Mouse (Mus musculus) small intestine, adult 2 months (tissue): ENCODE measurements around the gene Tex46. TPM values are rescaled to one million over a fixed set of nuclear protein-coding genes. Genes with fewer than 3 reads are reported as not detected.

ENCODE experiments used
- H3K27ac ChIP-seq: fragments of 200-500 bp; 2 replicates; pipeline ENCODE4 v1.5.1; 2012; ENCODE audit warnings: low read depth, low read length, control low read depth, inconsistent platforms; ENCODE audit not compliant: insufficient read depth
- H3K27me3 ChIP-seq: fragments of 200-500 bp; 2 replicates; pipeline ENCODE4 v1.6.1; 2012; ENCODE audit warnings: mild to moderate bottlenecking, moderate library complexity, low read length, inconsistent platforms; ENCODE audit not compliant: control insufficient read depth, insufficient read depth
- H3K36me3 ChIP-seq: fragments of 200-500 bp; 2 replicates; pipeline ENCODE4 v1.6.1; 2012; ENCODE audit warnings: mild to moderate bottlenecking, low read length, control low read depth, inconsistent platforms; ENCODE audit not compliant: control insufficient read depth, insufficient read depth
- H3K4me1 ChIP-seq: fragments of 200-500 bp; 2 replicates; pipeline ENCODE4 v1.6.1; 2012; ENCODE audit warnings: low read length, inconsistent platforms, mixed read lengths; ENCODE audit not compliant: control insufficient read depth, insufficient read depth, insufficient read length
- H3K4me3 ChIP-seq: fragments of 200-500 bp; 2 replicates; pipeline ENCODE4 v1.5.1; 2012; ENCODE audit warnings: low read depth, mild to moderate bottlenecking, control low read depth, inconsistent platforms, low read length, moderate library complexity
- CTCF ChIP-seq: fragments of 200-500 bp; IDR thresholded peaks from 2 replicates; pipeline ENCODE4 v1.5.1; 2012; ENCODE audit warnings: low read depth, mild to moderate bottlenecking, control low read depth, inconsistent platforms, low read length, moderate library complexity, mixed read lengths; ENCODE audit not compliant: insufficient replicate concordance, insufficient read length; ENCODE audit errors: extremely low read depth
- POLR2A ChIP-seq: fragments of 200-500 bp; IDR thresholded peaks from 2 replicates; pipeline ENCODE4 v1.6.1; 2012; ENCODE audit warnings: low read depth, mild to moderate bottlenecking, control low read depth, inconsistent platforms, low read length, moderate library complexity
- WGBS: fragments of 180-500 bp; shearing (Covaris S2); methylation state at CpG from one replicate; pipeline ENCODE4 v1.1.7; 2018; 5-methylcytosine and 5-hydroxymethylcytosine counted together
- polyA plus RNA-seq: library from polyadenylated mRNA; depleted of rRNA; stranded (reverse); fragments of >200 nt; gene quantifications from 2 replicates; pipeline ENCODE4 v1.2.3, GENCODE M21; 2012

Tex46 gene
- polyA plus RNA-seq, 1 experiment = not detected

DNA sequence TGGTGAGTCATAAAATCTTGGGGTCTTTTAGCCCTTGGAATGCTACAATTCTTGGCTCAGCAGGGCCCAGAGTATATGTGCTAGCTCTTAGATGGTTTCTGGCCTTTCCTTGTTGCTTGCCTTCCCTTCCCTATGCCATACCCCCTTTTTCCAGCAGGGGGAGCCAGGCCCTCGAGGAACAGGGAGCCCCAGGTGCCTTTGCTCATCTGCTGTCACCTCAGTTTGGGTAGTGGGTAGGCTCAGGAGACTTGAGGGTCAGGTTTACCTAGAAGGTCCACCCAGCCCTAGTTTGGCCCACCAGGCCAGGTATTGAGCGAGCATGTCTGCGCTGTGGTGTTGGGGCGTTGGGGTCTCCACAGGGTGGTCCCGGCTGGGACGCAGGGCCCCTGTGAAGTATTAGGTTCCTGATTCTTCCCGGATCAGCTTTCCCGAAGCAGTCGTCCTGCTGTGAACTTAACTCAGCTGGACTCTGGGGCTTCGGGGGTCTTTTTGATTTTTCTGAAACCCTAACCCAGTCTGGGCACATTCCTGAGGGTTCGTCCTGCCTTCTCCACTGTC is 38.8 kb downstream of the Tex46 start:
- TF ChIP-seq POLR2A (no peak), CTCF (peak; percentile 80; the same call in 1 of the 2 replicates)
- Histone ChIP-seq H3K36me3 (no peaks in the 10 kb centered on the region), H3K4me3 (no peak overlapping the region), H3K27ac (no peak overlapping the region), H3K27me3 (no peaks in the 10 kb centered on the region), H3K4me1 (no peaks in the 10 kb centered on the region)
- 14% methylated on average over 11 of the region's 11 CpGs for WGBS

GRCm38 (mm10) chr4:136649480-136650196 is 39.4 kb downstream of the Tex46 start:
- H3K4me1 ChIP-seq = no peaks in the 10 kb centered on the region
- TF ChIP-seq CTCF = no peak
- no peak for TF ChIP-seq POLR2A
- H3K27me3 ChIP-seq = no peaks in the 10 kb centered on the region
- peaks cover under 1% of the 10 kb centered on the region; the same call in 1 of the 2 replicates for H3K36me3 ChIP-seq
- whole genome bisulfite sequencing = 35% methylated on average over 13 of the region's 13 CpGs
- no peak overlapping the region for H3K4me3 ChIP-seq
- H3K27ac ChIP-seq = no peak overlapping the region

DNA sequence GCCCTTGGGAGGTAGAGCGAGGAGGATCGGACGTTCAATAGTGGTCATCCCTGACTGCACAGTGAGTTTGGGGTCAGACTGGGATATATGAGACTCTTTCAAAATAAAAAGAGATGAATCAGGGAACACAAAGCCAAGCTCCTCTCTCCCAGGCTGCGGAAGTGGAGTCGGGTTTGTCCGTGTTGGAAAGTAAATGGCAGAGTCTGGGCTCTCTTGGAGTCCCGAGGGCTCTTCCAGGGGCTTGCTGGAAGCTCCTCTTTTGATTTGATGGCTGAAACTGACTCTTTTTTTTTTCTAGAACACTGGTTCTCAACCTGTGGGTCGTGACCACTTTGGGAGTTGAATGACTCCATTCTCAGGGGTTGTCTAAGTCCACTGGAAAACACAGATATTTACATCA is 40.0 kb downstream of the Tex46 start:
- no peaks in the 10 kb centered on the region for H3K4me1 ChIP-seq
- no peak overlapping the region for H3K27ac ChIP-seq
- 88% methylated on average over 8 of the region's 8 CpGs for WGBS
- TF ChIP-seq CTCF (no peak), POLR2A (no peak)
- H3K27me3 ChIP-seq = no peaks in the 10 kb centered on the region
- peaks cover 5% of the 10 kb centered on the region; the same call in 1 of the 2 replicates for H3K36me3 ChIP-seq
- no peak overlapping the region for H3K4me3 ChIP-seq

GRCm38 (mm10) chr4:136651357-136651811 is 41.1 kb downstream of the Tex46 start:
- Histone ChIP-seq H3K4me3 (no peak overlapping the region), H3K27ac (no peak overlapping the region), H3K4me1 (no peaks in the 10 kb centered on the region), H3K27me3 (no peaks in the 10 kb centered on the region), H3K36me3 (peaks cover 6% of the 10 kb centered on the region; the same call in 1 of the 2 replicates)
- 63% methylated on average over 3 of the region's 3 CpGs for WGBS
- TF ChIP-seq POLR2A (no peak), CTCF (peak; percentile 88; the same call in 1 of the 2 replicates)

DNA sequence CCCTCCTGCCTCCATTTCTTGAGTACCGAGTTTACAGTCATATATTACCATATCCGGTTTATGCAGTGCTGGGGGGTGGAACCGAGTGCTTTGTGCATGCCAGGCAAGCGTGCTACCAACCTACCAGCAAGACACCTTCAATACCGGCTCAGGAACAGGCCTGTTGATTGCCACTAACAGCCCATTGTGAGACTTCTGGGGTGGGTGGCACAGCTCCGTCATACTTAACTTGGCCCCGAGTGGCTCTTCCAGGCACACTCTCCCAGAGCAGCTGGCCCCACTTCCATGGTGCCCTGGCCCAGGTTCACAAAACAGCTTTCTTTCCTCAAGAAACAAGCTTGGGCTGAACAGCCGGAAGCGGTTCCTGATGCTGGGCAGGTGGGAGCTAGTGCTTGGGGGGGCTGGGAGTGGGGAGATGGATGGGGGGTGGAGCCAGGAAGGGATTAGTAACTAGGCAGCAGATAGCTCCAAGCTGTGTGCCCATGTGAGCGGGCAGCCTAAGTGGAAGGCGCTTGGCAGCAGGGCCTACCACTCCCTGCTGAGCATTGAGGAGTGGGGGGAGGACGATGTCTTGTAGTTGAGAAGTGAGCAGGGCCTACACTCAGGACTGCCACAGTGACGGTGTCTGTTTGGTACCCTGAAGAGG is 41.8 kb downstream of the Tex46 start:
- no peak overlapping the region for H3K27ac ChIP-seq
- no peaks in the 10 kb centered on the region for H3K27me3 ChIP-seq
- peaks cover 9% of the 10 kb centered on the region; the same call in 1 of the 2 replicates for H3K36me3 ChIP-seq
- TF ChIP-seq POLR2A (no peak), CTCF (no peak)
- H3K4me1 ChIP-seq = no peaks in the 10 kb centered on the region
- 83% methylated on average over 13 of the region's 13 CpGs for WGBS
- no peak overlapping the region for H3K4me3 ChIP-seq

GRCm38 (mm10) chr4:136652528-136652910 is 42.3 kb downstream of the Tex46 start:
- H3K27me3 ChIP-seq = no peaks in the 10 kb centered on the region
- no peak overlapping the region for H3K27ac ChIP-seq
- no peak for TF ChIP-seq POLR2A
- no peak for TF ChIP-seq CTCF
- no peaks in the 10 kb centered on the region for H3K4me1 ChIP-seq
- peaks cover 13% of the 10 kb centered on the region; the same call in 1 of the 2 replicates for H3K36me3 ChIP-seq
- no peak overlapping the region for H3K4me3 ChIP-seq
- WGBS = 78% methylated on average over 11 of the region's 11 CpGs

DNA sequence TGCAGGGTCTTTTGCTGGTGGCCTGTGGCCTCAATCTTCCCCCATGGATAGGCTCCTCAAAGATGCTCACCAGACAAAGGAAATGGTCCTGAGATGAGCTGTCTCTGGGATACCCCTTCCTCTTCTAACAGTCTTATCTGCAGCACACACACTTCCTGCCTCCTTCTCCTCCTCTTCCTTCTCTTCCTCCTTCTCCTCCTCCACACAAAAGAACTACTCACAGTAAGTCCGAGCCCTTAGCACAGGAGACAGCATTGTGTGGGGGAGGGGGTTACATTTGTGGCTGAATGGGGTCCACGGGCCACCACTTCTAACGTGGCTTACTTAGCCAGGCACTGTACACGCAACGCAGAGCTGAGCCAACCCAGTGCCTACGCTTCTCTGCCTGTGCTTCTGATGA is 42.8 kb downstream of the Tex46 start:
- Histone ChIP-seq H3K4me1 (no peaks in the 10 kb centered on the region), H3K36me3 (peaks cover 15% of the 10 kb centered on the region; the same call in 1 of the 2 replicates), H3K27me3 (no peaks in the 10 kb centered on the region), H3K4me3 (no peak overlapping the region), H3K27ac (no peak overlapping the region)
- 76% methylated on average over 6 of the region's 6 CpGs for WGBS
- no peak for TF ChIP-seq POLR2A
- TF ChIP-seq CTCF = no peak
